Mouse (Mus musculus): ENCODE data around the gene Hnf1b. TPM values are rescaled to one million over a fixed set of nuclear protein-coding genes. Genes with fewer than 3 reads are reported as not detected.

Hnf1b gene
- total RNA-seq, 4 experiments from 2014 or later = 0.11 to 0.12 TPM; not detected in 2

- DNase-seq = no peak
These were observed 47.7 kb downstream of the Hnf1b start for GRCm38 (mm10) chr11:83897569-83897968.

GRCm38 (mm10) chr11:83902812-83903211 is 52.9 kb downstream of the Hnf1b start:
- no peak for DNase-seq

- peak; percentile 55 for DNase-seq
These were observed 55.9 kb downstream of the Hnf1b start for GRCm38 (mm10) chr11:83905756-83906155.

GRCm38 (mm10) chr11:83908376-83908775 is 58.5 kb downstream of the Hnf1b start:
- no peak for DNase-seq

GRCm38 (mm10) chr11:83913824-83914311 is 64.0 kb downstream of the Hnf1b start:
- no peak for DNase-seq

GRCm38 (mm10) chr11:83914501-83914900 is 64.6 kb downstream of the Hnf1b start:
- DNase-seq = no peak

- DNase-seq = no peak
These were observed 72.7 kb downstream of the Hnf1b start for GRCm38 (mm10) chr11:83922600-83922999.

GRCm38 (mm10) chr11:83927097-83927496 is 77.2 kb downstream of the Hnf1b start:
- DNase-seq = no peak

- no peak for DNase-seq
These were observed 82.7 kb downstream of the Hnf1b start for GRCm38 (mm10) chr11:83932506-83933106.

GRCm38 (mm10) chr11:83933376-83933775 is 83.5 kb downstream of the Hnf1b start:
- DNase-seq = no peak

GRCm38 (mm10) chr11:83935986-83936665 is 86.3 kb downstream of the Hnf1b start:
- peak; percentile 30 for DNase-seq

- no peak for DNase-seq
These were observed 88.7 kb downstream of the Hnf1b start for GRCm38 (mm10) chr11:83938556-83938955.

- DNase-seq = peak; percentile 86
These were observed 92.3 kb downstream of the Hnf1b start, which contains the start of gene Ddx52 for GRCm38 (mm10) chr11:83941950-83942840. Gene Ddx52, plus strand, starts transcription at chr11:83942062.

Other genes starting within 250 kb of the Hnf1b start
- not detected for gene Rpl9-ps1, start 204.4 kb upstream of the Hnf1b start, total RNA-seq (2022)
- gene Ccl3, start 200.7 kb upstream of the Hnf1b start, total RNA-seq (2022) = 1 to 10 TPM in 2 of 4 experiments, under 1 TPM in 2; 0.67 to 1.1 (median 0.91) TPM
- 1 to 10 TPM in 1 of 4 experiments, under 1 TPM in 2, not detected in 1; 0.52 to 1.4 (median 0.59) TPM for gene Ccl4, start 187.5 kb upstream of the Hnf1b start, total RNA-seq (2022)
- gene Wfdc17, start 146.1 kb upstream of the Hnf1b start, total RNA-seq (2022) = 10 to 100 TPM in 1 of 4 experiments, 1 to 10 TPM in 3; 1.4 to 12.0 (median 5.6) TPM
- not detected for gene Wfdc18, start 141.0 kb upstream of the Hnf1b start, total RNA-seq (2022)
- gene Wfdc21, start 103.1 kb upstream of the Hnf1b start, total RNA-seq (2022) = 1 to 10 TPM in 2 of 4 experiments, not detected in 2; 1.3 to 2.2 TPM
- gene Heatr6, start 96.4 kb upstream of the Hnf1b start, total RNA-seq (2022) = 10 to 100 TPM; 15.7 to 22.4 (median 18.8) TPM
- 10 to 100 TPM; 18.8 to 26.6 (median 26.0) TPM for gene Ddx52, start 92.0 kb downstream of the Hnf1b start, total RNA-seq (2022)
- 10 to 100 TPM; 49.3 to 73.8 (median 63.4) TPM for gene Synrg, start 114.4 kb downstream of the Hnf1b start, total RNA-seq (2022)
- 10 to 100 TPM in 2 of 4 experiments, 1 to 10 TPM in 2; 5.7 to 16.5 (median 9.4) TPM for gene Dusp14, start 219.2 kb downstream of the Hnf1b start, total RNA-seq (2022)